Mouse (Mus musculus): ENCODE results near the gene Creb3l4. TPM values are rescaled to one million over a fixed set of nuclear protein-coding genes. Genes with fewer than 3 reads are reported as not detected.

The Creb3l4 gene
- total and polyA plus RNA-seq, 3 experiments = 0.07 to 0.08 TPM; not detected in 1

DNA sequence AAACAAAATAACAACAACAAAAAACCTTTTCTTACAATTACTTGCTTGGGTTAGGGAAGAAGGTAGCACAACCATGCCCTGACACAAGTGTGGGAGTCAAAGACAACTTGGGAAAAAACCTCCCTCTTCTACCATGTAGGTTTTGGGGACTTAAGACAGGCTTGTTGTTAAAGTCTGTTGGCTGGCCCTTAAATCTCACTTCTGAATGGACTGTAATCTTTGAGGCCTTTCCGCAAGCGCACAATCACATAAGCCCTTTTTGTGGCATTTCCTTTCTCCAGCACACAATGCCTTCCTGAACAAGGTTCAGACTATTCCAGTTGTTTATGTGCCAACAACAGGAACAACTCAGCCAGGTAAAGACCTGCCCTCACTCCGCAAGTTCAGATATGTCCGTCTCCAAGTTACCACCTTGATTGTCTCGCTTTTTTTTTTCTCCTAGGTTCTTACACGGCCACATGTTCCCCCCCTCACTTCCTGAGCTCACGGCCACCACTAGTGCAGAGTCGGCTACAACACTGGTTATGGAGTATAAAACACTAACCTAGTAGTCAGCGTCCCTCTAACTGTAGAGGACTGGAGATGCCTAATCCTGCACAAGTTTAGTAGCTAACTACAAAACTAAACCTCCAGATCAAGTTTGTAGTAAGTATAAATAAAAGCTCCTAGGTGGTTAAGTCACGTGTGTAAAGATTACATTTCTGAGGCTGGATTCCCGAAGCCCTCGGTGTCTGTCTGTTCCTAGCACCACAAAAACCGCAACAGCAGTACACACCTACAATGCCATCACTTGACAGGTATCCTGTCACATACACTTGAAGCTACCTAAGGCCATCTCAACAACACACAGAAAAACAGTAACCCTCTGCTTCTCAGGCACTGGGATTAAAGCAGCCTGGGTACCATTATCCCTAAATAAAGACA is 31.6 kb downstream of the Creb3l4 start:
- Histone ChIP-seq H3K9me3 (replicated peaks; ENCODE audit: insufficient read depth, low read length) (no peaks in the 10 kb centered on the region), H3K27me3 (ENCODE audit: control insufficient read depth in 1 of 2, insufficient read depth in 2 of 2, low read length in 2 of 2) (no peaks in the 10 kb centered on the region), H3K4me3 (ENCODE audit: control insufficient read depth in 1 of 2, insufficient read depth in 1 of 2, low read depth in 2 of 2, low read length in 2 of 2) (peak overlapping the region; percentile 37 to 59), H3K36me3 (ENCODE audit: control insufficient read depth in 1 of 2, insufficient read depth in 2 of 2, low read length in 2 of 2) (peaks cover 18 to 29% of the 10 kb centered on the region in 2 experiments), H3K27ac (ENCODE audit: control insufficient read depth, low read depth, low read length) (peak overlapping the region; percentile 25), H3K4me1 (ENCODE audit: control insufficient read depth in 1 of 2, insufficient read depth in 2 of 2, low read length in 2 of 2) (peaks cover 7 to 16% of the 10 kb centered on the region in 2 experiments; a peak in 3 of 4 replicates), H3K9ac (ENCODE audit: control insufficient read depth, low read depth, low read length, poor library complexity, severe bottlenecking) (peak overlapping the region; percentile 98), H3K79me2 (ENCODE audit: control insufficient read depth, insufficient read depth, low read length, poor library complexity) (peaks cover 20% of the 10 kb centered on the region)
- peak; percentile 30 to 67; a peak in 2 of 4 replicates for TF ChIP-seq POLR2A (IDR thresholded peaks at IDR 0.05; ENCODE audit: control insufficient read depth in 1 of 2, insufficient read depth in 1 of 2, low read depth in 1 of 2, low read length in 2 of 2, poor library complexity in 1 of 2)
- TF ChIP-seq USF1 (IDR thresholded peaks at IDR 0.05; ENCODE audit: low read depth, low read length) = peak; percentile 67; the same call in 1 of the 2 replicates
- TF ChIP-seq POLR2AphosphoS2 (IDR thresholded peaks at IDR 0.05; ENCODE audit: low read length) = peak; percentile 72
- TF ChIP-seq MYC (IDR thresholded peaks at IDR 0.05; ENCODE audit: low read depth, low read length) = peak; percentile 76; the same call in 1 of the 2 replicates
- no peak for TF ChIP-seq E2F4 (IDR thresholded peaks at IDR 0.05; ENCODE audit: borderline replicate concordance, low read depth, low read length)
- TF ChIP-seq POLR2AphosphoS5 (IDR thresholded peaks at IDR 0.05; ENCODE audit: borderline replicate concordance, low read depth, low read length) = no peak
- TF ChIP-seq ZMIZ1 (IDR thresholded peaks at IDR 0.05; ENCODE audit: low read depth, low read length) = 0 out of 2 replicates have a peak, but pooled peaks have one; percentile 8
- TF ChIP-seq NRF1 (IDR thresholded peaks at IDR 0.05; ENCODE audit: insufficient read depth, low read depth, low read length, poor library complexity, severe bottlenecking) = no peak
- TF ChIP-seq ELF1 (IDR thresholded peaks at IDR 0.05; ENCODE audit: low read depth, low read length) = no peak
- TF ChIP-seq BHLHE40 (IDR thresholded peaks at IDR 0.05; ENCODE audit: borderline replicate concordance, low read depth, low read length) = peak; percentile 59; the same call in 1 of the 2 replicates
- 0 out of 2 replicates have a peak, but pooled peaks have one; percentile 5 for TF ChIP-seq HCFC1 (IDR thresholded peaks at IDR 0.05; ENCODE audit: low read depth, low read length)
- TF ChIP-seq USF2 (IDR thresholded peaks at IDR 0.05; ENCODE audit: borderline replicate concordance in 1 of 2, insufficient read depth in 1 of 2, low read depth in 1 of 2, low read length in 2 of 2) = 0 out of 4 replicates have a peak, but pooled peaks of 1 of the 2 experiments have one; percentile 21
- TF ChIP-seq GATA1 (IDR thresholded peaks at IDR 0.05; ENCODE audit: low read depth, low read length) = no peak
- no peak for TF ChIP-seq ZC3H11A (IDR thresholded peaks at IDR 0.05; ENCODE audit: low read depth, low read length)
- peak; percentile 34; the same call in 1 of the 2 replicates for TF ChIP-seq MXI1 (IDR thresholded peaks at IDR 0.05; ENCODE audit: low read depth, low read length)
- DNase-seq (ENCODE audit: low read depth, low spot score) = peak; percentile 61

DNA sequence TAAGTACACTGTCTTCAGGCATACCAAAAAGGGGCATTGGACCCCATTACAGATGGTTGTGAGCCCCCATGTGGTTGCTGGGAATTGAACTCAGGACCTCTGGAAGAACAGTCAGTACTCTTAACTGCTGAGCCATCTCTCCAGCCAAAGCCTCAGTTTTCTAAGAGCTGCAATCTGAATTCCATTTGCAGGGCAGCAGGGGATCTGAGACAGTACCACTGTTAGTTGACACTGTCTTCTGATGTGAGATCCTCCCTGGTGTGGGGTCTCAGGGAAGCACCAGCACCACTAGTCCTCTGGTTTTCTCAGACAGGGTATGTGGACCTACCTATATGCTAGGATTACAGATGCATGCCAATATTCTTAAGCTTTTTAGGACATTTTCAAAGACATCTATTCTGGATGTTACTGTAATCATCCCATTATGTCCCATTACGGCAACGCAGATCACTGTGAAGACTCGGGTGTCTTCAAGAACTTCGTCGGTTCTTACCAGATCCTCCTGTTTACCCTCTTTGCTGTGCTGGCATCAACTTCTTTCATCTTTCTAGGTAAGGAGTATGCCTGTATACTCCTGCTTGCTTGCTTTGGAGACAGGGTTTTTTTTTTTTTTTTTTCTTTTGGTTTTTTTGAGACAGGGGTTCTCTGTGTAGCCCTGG is 33.3 kb downstream of the Creb3l4 start:
- peaks cover 20% of the 10 kb centered on the region for H3K79me2 ChIP-seq (ENCODE audit: control insufficient read depth, insufficient read depth, low read length, poor library complexity)
- H3K36me3 ChIP-seq (ENCODE audit: control insufficient read depth in 1 of 2, insufficient read depth in 2 of 2, low read length in 2 of 2) = peaks cover 18 to 29% of the 10 kb centered on the region in 2 experiments
- no peak overlapping the region; the same call in 1 of the 2 replicates for H3K27ac ChIP-seq (ENCODE audit: control insufficient read depth, low read depth, low read length)
- TF ChIP-seq POLR2A (IDR thresholded peaks at IDR 0.05; ENCODE audit: control insufficient read depth in 1 of 2, insufficient read depth in 1 of 2, low read depth in 1 of 2, low read length in 2 of 2, poor library complexity in 1 of 2) (peak in 1 of 2 experiments; percentile 72; a peak in 2 of 4 replicates), MAX (IDR thresholded peaks at IDR 0.05; ENCODE audit: low read length) (no peak), ZNF384 (IDR thresholded peaks at IDR 0.05; ENCODE audit: low read depth, low read length) (no peak; the same call in 1 of the 2 replicates), MEF2A (IDR thresholded peaks at IDR 0.05; ENCODE audit: extremely low read depth, insufficient replicate concordance, low read depth, low read length, poor library complexity, severe bottlenecking) (no peak), POLR2AphosphoS5 (IDR thresholded peaks at IDR 0.05; ENCODE audit: borderline replicate concordance, low read depth, low read length) (0 out of 2 replicates have a peak, but pooled peaks have one; percentile 35), TBP (IDR thresholded peaks at IDR 0.05; ENCODE audit: low read depth, low read length) (peak; percentile 25; the same call in 1 of the 2 replicates), TCF12 (IDR thresholded peaks at IDR 0.05; ENCODE audit: low read depth, low read length) (no peak), ETS1 (IDR thresholded peaks at IDR 0.05; ENCODE audit: low read depth, low read length) (no peak), MXI1 (IDR thresholded peaks at IDR 0.05; ENCODE audit: low read depth, low read length) (no peak), CHD2 (IDR thresholded peaks at IDR 0.05; ENCODE audit: low read length) (no peak), ZMIZ1 (IDR thresholded peaks at IDR 0.05; ENCODE audit: low read depth, low read length) (peak; percentile 54; the same call in 1 of the 2 replicates), POLR2AphosphoS2 (IDR thresholded peaks at IDR 0.05; ENCODE audit: low read length) (peak; percentile 59; the same call in 1 of the 2 replicates)
- H3K9ac ChIP-seq (ENCODE audit: control insufficient read depth, low read depth, low read length, poor library complexity, severe bottlenecking) = no peak overlapping the region
- DNase-seq (ENCODE audit: low read depth, low spot score) = peak; percentile 57
- H3K4me1 ChIP-seq (ENCODE audit: control insufficient read depth in 1 of 2, insufficient read depth in 2 of 2, low read length in 2 of 2) = peaks cover 7 to 16% of the 10 kb centered on the region in 2 experiments; a peak in 3 of 4 replicates
- no peak overlapping the region for H3K4me3 ChIP-seq (ENCODE audit: control insufficient read depth in 1 of 2, insufficient read depth in 1 of 2, low read depth in 2 of 2, low read length in 2 of 2)
- no peaks in the 10 kb centered on the region for H3K9me3 ChIP-seq (replicated peaks; ENCODE audit: insufficient read depth, low read length)
- H3K27me3 ChIP-seq (ENCODE audit: control insufficient read depth in 1 of 2, insufficient read depth in 2 of 2, low read length in 2 of 2) = no peaks in the 10 kb centered on the region
